Mouse (Mus musculus) ES-Bruce4 (cell line): Measurements from ENCODE around the gene Cgrrf1.

ENCODE experiments used
- CTCF ChIP-seq: IDR thresholded peaks from one replicate; pipeline ENCODE4 v1.8.1; 2011; ENCODE audit warnings: low read depth, low read length
- POLR2A ChIP-seq: IDR thresholded peaks from one replicate; pipeline ENCODE4 v1.8.1; 2011; ENCODE audit warnings: low read length; ENCODE audit not compliant: insufficient read depth

GRCm38 (mm10) chr14:46839326-46839725 lies 7.4 kb downstream of the Cgrrf1 start:
- TF ChIP-seq CTCF (no peak), POLR2A (no peak)
